Mouse (Mus musculus): Measurements from ENCODE around the gene Elovl5. TPM values are rescaled to one million over a fixed set of nuclear protein-coding genes. Genes with fewer than 3 reads are reported as not detected.

Gene Elovl5
- polyA plus RNA-seq (2017; shearing (Covaris generic)) = 100 to 1,000 TPM; 173 to 183 TPM

DNA sequence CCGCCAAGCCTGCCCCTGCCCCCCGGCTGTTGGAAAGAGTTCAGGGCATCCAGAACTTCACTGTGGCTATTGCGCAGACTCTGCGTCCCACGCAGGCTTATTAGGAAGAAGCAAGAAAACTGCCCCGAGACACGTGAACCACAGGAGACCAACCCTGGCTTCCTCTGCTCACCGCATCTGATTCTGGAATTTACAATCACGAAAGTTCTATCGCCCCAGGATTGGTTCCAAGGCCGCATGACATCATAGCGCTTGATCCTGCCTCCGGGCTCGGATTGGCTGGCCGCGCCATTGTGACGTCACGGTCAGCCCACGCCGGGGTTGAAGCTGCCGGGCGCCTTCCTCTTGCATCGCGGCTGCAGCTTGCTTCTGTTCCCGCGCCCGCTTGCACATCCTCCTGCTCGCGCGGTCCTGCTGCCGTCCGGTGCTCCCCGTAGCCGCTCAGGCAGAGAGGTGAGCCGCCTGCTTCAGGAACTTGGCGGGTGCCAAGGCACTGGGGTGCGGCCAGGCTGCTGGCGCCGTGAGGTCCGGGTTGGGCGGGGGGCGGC, at the start of gene Elovl5:
Gene Elovl5, plus strand, starts transcription at position 291 of the 548 bp plus-strand sequence.
- peak; percentile 92 for ATAC-seq

DNA sequence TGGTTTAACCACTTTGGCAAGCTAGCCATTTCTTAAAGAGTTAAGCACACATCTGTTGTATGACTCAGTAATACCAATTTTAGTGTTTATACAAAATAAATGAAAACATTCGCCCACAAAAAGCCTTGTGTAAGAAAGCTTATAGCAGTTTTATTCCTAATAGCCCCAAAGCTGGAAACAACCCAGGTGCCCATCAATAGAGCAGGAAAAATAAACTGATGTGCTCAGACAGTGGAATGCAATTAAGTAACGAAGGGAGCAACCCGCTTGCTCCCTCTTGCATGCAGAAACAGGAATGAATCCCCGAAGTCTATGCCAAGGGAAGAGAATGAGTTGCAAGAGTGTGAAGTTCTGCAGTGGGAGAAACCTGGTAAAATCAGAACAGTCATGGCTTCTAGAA, 25.7 kb upstream of the Elovl5 start:
- no peak for ATAC-seq

DNA sequence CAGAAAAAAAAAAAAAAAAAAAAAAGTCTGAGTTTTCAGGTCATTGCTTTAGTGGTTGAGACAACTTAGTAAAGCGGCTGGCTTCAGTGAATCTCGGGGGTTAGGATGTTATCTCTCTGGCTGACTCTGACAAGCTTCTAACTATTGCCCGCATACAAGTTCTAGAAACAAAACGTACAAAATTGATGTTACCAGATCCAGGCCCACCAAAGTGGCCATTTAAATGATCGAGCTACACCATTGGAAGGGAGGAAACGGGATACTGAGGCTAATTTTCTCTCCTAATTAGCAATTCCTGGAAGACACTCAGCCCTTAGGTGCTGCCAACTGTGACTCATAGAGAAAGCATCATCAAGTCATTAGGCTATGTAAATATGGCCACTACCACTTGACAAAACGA, 18.6 kb upstream of the Elovl5 start:
- no peak for ATAC-seq

DNA sequence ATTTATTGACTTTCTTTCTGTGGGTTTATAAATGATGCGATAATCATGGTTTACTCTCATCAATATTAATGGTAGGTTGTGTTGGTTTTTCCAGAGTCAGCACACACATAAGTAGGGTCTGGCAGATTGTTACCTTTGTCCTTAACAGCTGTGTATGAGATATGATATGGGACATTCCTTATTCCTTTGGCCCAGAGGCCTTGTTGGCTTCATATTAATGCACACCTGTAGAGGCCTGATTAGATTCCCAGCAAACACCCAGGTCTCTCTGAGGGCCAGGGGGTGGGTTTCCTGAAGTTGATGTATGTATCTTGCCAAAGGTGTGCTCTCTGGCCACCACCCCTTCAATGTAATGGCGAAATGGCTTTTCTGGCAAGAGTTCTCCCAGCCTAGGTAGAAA, 13.0 kb upstream of the Elovl5 start:
- no peak for ATAC-seq

DNA sequence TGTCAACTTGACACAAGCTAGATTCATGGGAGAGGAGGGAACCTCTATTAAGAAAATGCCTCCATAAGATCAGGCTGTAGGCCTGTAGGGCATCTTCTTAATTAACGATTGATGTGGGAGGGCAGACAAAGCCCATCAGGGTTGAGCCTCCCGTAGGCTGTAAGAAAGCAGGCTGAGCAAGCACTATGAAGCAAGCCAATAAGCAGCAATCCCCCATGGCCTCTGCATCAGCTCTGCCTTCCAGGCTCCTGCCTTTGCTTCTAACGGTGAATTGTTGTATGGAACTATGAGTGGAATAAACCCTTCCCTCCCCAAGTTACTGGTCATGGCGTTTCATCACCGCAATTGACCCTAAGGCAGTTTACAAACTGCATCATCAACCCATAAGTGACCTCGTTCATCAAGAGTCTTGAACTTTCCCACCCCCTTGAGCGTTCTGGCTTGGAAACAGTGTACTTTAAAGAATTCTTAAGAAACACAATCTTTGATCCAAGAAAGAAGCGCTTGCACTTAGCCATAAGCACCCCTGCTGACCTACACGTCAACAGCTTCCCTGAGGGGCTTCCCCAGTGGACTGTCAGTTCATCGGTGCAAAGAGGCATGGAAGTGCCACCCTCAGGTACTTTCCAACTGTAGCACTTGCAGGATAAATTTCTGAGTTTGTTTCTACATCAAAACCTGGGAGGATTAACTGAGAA, 7.4 kb upstream of the Elovl5 start:
- peak; percentile 15 for ATAC-seq

DNA sequence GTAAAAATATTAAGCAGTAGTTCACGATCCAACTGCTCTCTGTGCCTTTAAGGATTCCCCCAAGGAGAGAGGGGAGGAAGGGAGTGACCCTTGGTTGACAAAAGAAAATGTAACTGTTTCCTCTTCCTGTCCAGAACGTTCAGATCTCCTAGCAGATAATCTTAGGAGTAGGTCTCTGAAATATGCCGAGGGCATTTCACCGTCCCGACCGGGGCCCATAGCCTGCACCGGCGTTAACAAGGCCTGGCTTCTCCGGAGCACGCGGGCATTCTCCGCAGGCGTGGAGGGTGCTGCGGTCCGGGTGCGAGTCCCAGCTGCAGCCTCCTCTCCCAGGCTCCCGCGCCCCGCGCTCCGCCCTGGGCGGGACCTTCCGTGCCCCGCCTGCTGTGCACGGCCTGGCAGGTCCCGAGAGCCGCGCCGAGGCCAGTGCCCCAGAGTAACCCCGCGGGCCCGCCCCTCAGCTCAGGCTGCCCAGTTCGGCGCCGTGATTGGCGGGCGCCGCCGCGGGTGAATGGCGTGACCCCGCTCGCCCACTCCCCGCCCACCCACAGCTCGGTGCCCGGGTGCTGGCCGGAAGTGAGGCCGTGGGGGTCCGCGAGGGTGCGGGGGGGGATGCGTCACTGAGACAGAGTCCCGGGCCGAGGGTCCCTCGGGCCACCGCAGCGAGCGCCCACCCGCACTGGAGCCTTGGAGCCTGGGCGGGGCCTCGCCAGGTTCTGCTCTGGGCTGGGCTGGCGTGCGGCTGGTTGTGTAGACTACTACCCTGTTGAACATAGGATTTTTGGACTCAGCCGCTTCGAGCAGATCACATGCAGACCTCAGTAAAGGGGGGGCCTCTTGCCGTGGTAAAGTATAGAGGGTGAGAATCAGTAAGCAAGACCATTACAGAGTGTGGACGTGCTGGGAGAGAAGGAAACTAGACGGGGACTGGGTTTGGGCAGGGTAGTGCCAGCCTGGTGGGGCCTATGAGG, 6.6 kb upstream of the Elovl5 start:
- ATAC-seq = peak; percentile 83

DNA sequence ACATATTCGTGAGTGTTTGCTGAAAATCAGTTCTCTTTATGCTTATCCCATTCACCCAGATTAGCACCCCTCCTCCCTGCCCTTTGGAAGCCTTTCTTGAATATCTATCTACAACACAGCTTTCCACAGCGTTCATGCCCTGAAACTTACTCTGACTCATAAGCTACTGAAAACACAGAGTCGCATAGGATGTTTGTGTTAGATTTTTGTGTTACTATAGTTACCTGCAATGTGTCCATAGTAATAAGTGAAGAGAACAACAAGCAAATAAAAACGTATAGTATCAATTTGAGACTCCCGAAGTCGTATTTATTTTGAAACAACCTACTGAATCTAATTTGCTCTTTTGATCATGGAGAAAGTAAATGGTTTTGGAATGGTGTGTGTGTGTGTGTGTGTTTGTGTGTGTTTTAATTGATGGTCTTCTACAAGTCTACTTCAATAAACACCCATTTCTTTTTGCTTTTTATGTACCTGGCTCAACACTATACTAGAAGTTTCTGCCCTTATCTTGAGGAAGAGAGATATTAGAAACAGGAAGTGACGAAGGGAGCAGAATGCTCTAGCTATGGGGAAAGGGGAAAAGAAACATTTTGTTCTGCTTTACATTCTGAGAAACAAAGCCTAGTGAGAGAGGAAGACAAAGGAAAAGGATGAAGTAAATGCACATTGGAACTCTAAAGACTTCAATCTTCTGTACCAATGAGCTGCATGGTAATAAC, 5.5 kb upstream of the Elovl5 start:
- peak; percentile 59 for ATAC-seq

DNA sequence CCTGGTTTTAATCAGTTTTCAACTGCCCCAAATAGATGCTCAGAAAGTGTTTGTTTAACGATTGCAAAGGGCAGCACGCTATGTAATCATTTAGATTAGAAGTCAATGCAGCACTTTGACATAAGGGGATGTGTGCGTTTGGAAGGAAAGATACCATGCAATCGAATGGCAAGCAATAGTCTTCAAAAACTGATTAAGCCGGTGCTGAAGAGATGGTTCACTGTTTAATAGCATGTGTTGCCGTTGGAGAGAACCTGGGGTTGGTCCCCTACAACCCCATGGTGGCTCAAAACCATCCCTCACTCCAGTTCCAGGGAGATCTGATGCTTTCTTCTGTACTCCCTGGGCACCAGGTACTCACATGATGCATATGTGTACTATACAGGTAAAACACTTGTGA, 4.9 kb upstream of the Elovl5 start:
- ATAC-seq = no peak

DNA sequence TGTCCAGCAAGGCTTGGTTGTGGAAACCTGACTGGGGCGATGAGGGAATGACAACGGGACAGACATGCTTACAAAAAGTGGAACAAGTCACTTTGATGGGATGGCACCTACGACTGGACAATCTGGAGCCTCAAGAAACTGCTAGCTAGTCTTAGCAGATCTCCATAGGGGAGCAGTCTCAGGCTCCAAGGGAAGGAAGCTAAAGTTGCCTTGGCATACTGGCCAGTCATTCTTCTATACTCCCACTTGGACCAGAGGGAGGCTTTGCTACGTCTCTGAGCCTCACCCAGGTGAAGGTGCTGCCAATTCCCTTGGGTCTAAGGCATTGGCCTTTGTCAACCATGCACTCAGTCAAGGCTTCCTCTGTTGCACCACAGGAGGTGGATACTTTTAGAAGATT, 2.5 kb upstream of the Elovl5 start:
- ATAC-seq = no peak

DNA sequence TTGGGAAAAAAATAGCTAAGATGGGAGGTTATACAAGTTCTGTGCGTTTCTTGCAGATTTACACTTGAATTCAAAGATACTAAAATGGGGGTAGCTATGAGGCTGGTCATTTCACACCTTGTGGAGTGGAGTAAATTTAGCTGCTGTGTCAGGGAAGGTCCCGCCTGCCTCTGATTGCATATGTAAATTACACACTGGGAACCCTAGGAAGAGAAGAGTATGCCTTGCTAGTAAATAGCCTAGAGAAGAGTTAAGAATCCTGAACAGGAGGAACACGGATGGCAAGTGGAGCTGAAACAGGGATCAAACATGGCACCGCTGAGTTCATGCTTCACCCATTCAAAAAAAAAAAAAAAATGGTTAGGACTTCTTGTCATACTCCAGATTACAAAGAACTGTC, 1.4 kb upstream of the Elovl5 start:
- no peak for ATAC-seq

DNA sequence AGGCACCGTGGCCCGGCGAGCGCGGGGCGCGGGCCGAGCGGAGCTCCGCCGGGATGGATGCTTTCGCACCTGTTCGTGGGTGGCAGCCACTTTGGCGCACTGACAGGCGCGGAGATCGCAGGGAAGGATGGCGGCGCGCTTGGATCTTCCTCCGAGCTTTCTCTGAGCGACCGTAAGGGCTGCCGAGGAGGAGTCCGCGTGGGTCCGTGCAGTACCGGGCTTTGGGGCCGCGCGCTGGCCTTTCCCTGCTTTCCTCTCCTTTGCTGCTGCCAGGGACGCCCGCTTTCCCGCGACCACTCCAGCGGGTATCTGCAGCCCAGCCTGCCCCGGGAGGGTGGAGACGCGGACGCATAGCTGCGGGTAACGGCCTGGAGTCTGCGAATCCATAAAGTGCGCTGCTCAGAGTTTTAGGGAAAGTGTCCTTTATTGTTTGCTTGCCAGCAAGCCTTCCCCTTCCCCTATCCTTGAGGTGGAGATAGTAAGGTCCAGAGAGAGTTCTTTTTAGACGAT, 513 bp downstream of the Elovl5 start:
- no peak for ATAC-seq

DNA sequence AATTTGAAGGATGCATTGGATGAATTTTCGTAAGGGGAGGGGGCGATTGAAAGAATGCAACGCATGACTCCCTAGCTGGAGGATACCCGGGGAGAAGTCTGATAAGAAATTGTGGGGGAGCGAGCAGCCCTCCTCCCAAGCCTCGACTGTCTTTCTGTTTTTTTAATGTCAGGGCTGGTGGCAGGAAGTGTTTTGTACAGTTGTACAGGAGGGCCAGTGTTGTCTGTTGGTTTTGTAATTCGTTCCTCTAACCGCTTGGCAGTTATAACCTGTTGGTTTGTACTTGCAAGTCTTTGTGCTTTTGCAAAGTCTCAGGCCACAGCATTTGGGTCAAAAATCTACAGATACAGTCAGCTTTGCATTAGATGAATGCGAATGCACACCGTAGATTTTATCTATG, 1.0 kb downstream of the Elovl5 start:
- ATAC-seq = peak; percentile 24

DNA sequence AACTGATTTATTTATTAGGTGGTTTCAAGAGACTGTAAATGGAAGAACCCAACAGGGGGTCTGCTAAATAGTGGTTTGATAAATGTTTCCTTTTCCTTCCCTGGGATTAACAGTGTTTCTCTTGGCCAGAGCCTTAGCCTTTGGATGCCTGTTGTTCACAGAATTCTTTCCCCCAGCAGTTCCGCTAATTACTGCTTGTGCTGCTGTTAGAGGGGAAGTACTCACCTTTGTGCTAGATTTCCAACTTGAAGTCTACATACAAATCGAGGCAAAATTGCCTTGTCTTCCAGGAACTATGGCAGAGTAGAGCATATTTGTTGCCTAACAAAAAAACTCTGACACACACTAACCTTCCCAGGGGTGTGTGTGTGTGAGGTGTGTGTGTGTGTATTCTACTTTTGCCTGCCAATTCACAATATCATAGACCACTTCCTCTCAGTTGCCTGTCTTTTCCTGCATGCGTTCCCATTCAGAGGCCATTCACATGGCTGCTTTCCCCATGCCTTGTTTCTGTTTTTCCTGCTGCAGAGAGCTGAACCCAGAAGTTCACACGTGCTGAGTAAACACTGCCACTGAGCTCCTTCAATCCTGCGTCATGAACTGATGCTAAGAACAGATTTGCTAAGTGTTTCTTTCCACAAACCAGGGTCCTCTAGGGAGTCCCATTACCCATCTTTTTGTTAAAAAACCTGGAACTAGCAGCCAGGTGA, 2.0 kb downstream of the Elovl5 start:
- no peak for ATAC-seq

DNA sequence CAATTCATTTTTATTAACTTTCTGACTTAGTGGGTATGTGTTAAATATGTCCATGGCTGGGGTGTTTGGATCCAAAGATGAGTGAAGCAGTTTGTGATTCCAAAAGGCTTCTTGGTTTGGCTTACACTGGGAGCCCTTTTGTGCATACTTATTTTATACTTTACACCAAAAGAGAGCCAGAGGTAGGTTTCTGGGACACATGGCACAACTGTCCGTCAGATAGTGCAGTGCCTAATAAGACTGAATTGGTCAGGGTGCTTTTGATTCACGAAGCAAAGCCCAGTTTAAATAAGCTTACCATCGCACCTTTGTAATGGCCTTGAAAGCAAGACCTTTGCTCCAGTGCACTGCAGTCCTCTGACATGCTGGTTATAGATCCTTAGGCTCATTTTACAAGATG, 3.3 kb downstream of the Elovl5 start:
- ATAC-seq = no peak

DNA sequence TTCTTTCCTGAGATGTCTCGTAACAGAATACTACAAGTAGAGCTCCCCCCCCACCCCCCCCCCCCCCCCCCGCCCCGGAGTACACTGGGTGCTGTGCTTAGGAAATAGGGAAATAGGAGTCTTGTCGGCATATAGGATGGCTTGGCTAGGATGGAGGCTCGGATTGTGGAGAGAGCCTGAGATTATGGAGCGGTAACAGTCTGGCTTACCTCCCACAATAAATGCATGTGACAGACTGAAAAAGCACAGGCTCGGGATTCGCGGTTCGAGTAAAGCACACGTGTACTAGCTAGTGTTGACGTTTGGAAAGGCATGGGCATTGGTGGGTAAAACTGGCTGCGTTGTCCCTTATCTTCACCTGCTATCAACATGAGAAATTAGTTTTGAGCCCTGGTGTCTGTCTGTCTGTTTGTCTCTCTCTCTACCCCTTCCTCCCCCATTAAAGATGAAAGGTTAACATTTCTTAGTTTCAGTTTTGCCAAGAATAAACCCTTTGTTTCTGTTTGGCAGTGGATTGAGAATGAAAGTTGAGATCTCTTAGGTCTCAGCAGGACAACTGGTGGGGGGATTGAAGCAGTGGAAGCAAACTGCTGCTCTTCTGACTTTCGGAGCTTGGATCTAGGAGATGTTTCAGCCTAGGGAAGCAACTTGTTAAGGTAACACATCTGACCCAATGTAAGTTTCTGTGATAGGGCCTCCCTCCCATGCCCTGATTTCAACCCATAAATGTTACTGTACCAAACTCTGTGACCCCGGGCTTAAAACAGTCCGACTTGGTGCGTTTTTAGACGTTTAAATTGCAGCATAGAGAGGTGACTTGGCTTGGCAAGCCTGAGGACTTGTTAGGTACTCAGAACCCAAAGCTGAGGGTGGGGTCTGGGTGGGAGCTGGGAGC, 4.4 kb downstream of the Elovl5 start:
- ATAC-seq = peak; percentile 35

DNA sequence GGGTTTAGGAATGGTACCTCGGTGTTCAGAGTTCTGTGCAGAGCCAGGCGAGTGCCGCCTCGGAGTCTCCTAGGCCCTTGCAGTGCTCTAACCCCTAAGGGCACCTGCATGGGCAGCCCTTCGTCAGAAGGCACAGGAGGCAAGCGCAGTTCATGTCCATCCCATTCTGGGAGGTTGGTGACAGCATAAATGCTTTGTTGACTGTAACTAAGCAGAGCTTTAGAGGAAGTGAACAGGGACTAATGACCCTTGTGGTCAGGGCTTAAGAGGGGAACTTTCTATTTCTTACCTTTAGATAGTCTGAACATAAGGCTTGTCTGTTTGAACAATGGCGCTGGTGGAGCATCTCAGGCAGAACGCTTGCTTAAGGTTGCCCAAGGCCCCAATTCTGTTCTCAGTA, 6.6 kb downstream of the Elovl5 start:
- no peak for ATAC-seq

DNA sequence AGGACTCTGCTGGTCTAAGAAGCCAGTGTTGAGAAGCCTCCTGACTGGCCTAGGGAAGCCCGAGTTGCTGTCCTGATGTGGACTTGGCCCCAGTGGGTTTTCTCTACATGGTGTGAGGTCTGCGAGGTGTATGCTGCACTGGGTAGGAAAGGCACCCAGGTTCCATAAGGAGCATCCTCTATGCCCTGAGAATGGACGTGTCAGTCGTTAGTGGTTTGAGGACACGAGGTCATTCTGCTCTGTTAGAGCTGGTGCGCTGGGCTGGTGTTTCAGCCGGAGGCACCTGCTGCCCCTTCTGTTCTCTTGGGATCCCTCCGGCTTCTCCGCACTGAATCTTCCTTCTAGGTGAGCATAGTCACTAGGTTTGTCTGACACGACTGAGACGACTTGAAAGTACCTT, 7.0 kb downstream of the Elovl5 start:
- no peak for ATAC-seq

DNA sequence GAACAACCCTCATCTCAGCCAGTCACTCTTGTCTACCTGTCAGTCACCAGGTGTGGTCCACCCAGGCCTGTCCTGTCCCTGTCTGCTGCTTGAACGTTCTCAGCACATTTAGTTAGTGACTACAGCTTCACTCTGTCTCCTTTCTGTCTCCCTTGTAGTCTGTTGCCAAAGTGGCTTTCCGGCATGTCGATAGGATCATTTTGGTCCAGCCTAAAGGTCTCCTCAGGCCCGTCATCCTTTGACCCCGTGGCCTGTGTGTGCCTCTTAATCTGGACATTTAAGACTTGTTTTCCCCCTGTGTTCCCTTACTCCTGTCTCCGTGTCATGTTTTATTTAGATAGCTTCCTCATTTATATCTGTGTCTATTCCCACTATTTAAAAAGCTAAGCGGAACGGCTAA, 9.0 kb downstream of the Elovl5 start:
- ATAC-seq = no peak

DNA sequence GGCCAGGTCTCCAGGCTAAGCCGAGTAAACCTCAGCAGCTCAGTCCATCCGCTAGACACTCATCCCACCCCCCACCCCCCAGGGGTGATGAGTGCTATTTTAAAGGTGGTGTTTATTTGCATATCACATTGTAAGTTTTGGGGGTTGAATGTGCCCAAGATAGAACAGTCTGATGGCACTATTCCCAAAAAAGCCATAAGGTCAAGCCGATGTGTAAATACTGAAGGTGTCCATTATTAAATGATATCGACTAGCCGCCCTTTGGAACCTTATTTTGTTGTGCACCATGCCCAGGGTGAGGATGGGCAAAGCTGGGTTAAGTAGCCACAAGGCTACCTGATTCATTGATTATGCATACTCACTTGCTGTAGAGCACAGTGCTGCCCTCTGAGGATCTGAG, 9.7 kb downstream of the Elovl5 start:
- no peak for ATAC-seq

DNA sequence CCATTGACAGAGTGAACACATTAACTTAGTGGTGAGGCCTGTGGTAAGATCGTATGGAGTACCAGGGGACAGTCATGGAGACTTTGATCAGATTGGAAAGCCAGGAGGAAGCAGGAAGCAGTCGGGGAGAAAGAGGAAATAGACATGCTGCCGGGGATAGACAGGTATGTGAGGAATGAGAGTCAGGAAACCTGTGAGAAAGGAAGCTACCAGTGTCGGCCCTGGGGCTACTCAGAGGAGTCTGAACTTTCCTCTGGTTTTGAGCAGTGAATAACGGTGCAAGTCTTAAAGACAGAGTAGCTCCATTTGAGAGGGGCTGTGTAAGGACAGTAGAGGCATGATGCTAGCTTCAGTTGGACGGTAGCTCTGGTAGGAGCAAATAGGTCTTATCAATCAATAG, 10.3 kb downstream of the Elovl5 start:
- ATAC-seq = no peak

DNA sequence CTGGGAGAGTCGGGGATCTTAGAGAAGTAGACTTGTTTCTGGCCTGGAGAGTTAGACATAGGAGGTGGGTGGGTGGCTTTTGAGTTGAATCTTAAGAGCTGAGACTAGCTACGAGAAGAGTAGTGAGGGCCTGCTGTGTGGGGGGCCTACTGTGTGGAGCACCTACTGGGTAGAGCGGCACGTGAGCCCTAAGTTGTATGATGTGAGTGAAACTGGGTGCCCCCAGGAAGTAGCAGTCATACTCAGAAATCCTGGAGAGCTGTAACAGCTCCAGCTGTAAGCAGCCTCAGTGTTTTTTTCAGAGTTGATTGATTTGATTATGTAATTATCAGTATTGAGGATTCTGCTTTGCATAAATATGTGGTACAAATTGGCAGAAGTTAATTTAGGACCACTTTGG, 11.6 kb downstream of the Elovl5 start:
- peak; percentile 60 for ATAC-seq

All from CD4-positive, CD25-positive, alpha-beta regulatory T cell, adult 4 months (primary cell).